Mouse (Mus musculus) neural tube, embryonic 12.5 days (tissue): ENCODE measurements around the gene Nipsnap3b. TPM values are rescaled to one million over a fixed set of nuclear protein-coding genes. Genes with fewer than 3 reads are reported as not detected.

ENCODE experiments used
- ATAC-seq: fragments of 200-750 bp; cut with Nextera tagmentation; 2 replicates; pipeline ENCODE4 v1.8.0; 2017; ENCODE audit warnings: low read depth, mild to moderate bottlenecking, moderate TSS enrichment, moderate library complexity; ENCODE audit not compliant: low FRiP score
- H3K27ac ChIP-seq: fragments of 300-500 bp; sonication (generic); 2 replicates; pipeline ENCODE4 v1.5.1; 2016
- H3K27me3 ChIP-seq: fragments of 300-500 bp; sonication (generic); replicated peaks from 2 replicates; pipeline ENCODE4 v1.6.1; 2016; ENCODE audit warnings: mild to moderate bottlenecking
- H3K36me3 ChIP-seq: fragments of 300-500 bp; sonication (generic); 2 replicates; pipeline ENCODE4 v1.6.1; 2016; ENCODE audit warnings: mild to moderate bottlenecking
- H3K4me1 ChIP-seq: fragments of 300-500 bp; sonication (generic); 2 replicates; pipeline ENCODE4 v1.6.1; 2016
- H3K4me2 ChIP-seq: fragments of 300-500 bp; sonication (generic); replicated peaks from 2 replicates; pipeline ENCODE4 v1.6.1; 2016; ENCODE audit warnings: mild to moderate bottlenecking
- H3K4me3 ChIP-seq: fragments of 300-500 bp; sonication (generic); 2 replicates; pipeline ENCODE4 v1.5.1; 2016
- H3K9ac ChIP-seq: fragments of 300-500 bp; sonication (generic); 2 replicates; pipeline ENCODE4 v1.6.1; 2016; ENCODE audit warnings: mild to moderate bottlenecking
- H3K9me3 ChIP-seq: fragments of 300-500 bp; sonication (generic); 2 replicates; pipeline ENCODE4 v1.6.1; 2016; ENCODE audit warnings: mild to moderate bottlenecking
- WGBS: fragments of 180-500 bp; shearing (Covaris S2); methylation state at CpG from one replicate; pipeline ENCODE4 v1.1.7; 2016; 5-methylcytosine and 5-hydroxymethylcytosine counted together
- polyA plus RNA-seq: library from polyadenylated mRNA; unstranded; fragments of >200 nt; fragmentation: Nextera tagmentation; extraction: Ambion mirVana; gene quantifications from 2 replicates; pipeline ENCODE4 v1.2.1, GENCODE M21; 2016

Nipsnap3b gene
- polyA plus RNA-seq, 1 experiment from 2014 or later, result 138 TPM

DNA sequence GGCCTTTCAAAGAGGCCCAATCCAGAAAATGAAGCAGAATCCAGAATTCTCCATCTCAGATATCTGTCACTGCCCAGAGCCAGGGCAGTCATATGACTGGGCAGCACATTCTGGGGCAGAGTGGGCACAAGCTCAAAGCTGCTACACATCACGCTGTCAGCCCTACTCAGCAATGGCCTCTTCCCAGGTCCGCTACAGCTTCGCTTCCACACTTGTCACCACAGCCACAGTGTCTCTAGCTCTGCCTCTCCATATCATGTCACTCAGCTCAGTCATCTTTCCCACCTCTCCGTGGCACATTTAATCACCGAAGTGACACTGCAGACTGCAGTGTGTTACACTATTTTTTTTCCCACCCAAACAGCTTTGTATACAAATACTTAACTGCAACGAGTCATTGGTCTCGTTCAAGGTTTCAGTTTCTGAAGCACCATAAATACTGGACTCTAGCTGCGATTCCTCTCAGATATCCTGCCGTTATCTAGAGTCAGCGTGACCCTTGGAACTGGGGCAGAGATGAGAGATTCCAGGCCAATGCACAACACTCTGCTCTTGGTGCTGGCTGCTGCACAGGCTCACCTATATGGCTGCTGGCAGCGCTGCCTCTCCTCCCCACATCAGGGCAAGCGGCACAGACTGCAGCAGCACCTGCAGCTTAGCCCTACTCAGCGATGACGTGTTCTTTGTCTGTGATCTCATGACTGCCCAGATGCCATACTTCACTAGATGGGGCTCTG, 11.7 kb downstream of the Nipsnap3b start:
- Histone ChIP-seq H3K4me2 (no peak overlapping the region), H3K27me3 (no peaks in the 10 kb centered on the region), H3K9ac (no peak overlapping the region), H3K27ac (no peak overlapping the region), H3K9me3 (no peaks in the 10 kb centered on the region), H3K4me3 (no peak overlapping the region), H3K36me3 (peaks cover 34% of the 10 kb centered on the region), H3K4me1 (no peaks in the 10 kb centered on the region)
- 96% methylated on average over 14 of the region's 14 CpGs for WGBS
- ATAC-seq, result no peak

DNA sequence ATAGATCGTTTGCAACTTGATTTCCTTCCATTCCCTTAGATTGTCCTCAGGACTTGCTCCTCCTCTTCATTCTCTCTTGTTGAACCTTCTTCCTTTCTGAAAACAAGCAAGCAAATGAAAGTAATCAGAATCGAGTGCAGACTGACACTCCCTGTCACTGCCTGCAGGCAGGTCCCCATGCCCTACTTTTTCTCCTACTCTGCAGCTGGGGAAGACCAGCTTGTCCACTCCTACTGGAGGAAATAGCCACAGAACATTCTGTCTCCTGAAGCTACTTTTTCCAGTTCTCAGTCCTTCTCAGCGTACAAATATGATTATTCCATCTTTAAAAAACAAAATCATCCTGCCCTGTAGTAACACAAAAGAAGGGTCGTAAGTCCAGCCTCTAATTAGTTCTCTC, 12.7 kb downstream of the Nipsnap3b start:
- ATAC-seq, result no peak
- no peak overlapping the region for H3K9ac ChIP-seq
- peaks cover 27% of the 10 kb centered on the region for H3K36me3 ChIP-seq
- H3K27ac ChIP-seq, result no peak overlapping the region
- no peak overlapping the region for H3K4me2 ChIP-seq
- 86% methylated on average over 4 of the region's 4 CpGs for WGBS
- H3K27me3 ChIP-seq, result no peaks in the 10 kb centered on the region
- H3K4me1 ChIP-seq, result no peaks in the 10 kb centered on the region
- no peaks in the 10 kb centered on the region for H3K9me3 ChIP-seq
- H3K4me3 ChIP-seq, result no peak overlapping the region

DNA sequence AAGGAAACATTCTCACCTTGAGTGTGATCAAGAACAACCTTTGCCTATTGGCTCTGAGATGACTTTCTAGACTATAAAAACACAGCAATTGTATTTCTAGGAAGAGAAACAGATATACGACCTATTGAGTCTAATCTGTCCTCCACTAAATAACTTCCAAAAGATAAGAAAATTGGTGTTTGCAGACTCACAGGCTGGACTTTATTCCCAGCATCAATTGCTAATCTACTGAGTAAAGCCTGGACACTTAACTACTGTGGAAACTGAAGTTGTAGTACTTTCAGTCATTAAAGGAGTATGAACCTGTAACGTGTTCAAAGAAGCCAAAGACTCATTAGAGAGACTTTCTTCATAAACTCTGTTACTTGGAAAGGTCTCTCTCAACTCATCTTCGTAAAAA, 16.1 kb downstream of the Nipsnap3b start:
- Histone ChIP-seq H3K4me2 (no peak overlapping the region), H3K9ac (no peak overlapping the region), H3K4me3 (no peak overlapping the region), H3K27me3 (no peaks in the 10 kb centered on the region), H3K36me3 (peaks cover 11% of the 10 kb centered on the region), H3K4me1 (peaks cover 4% of the 10 kb centered on the region; the same call in 1 of the 2 replicates), H3K27ac (no peak overlapping the region), H3K9me3 (no peaks in the 10 kb centered on the region)
- 85% methylated on average over 3 of the region's 3 CpGs for whole genome bisulfite sequencing
- no peak for ATAC-seq

DNA sequence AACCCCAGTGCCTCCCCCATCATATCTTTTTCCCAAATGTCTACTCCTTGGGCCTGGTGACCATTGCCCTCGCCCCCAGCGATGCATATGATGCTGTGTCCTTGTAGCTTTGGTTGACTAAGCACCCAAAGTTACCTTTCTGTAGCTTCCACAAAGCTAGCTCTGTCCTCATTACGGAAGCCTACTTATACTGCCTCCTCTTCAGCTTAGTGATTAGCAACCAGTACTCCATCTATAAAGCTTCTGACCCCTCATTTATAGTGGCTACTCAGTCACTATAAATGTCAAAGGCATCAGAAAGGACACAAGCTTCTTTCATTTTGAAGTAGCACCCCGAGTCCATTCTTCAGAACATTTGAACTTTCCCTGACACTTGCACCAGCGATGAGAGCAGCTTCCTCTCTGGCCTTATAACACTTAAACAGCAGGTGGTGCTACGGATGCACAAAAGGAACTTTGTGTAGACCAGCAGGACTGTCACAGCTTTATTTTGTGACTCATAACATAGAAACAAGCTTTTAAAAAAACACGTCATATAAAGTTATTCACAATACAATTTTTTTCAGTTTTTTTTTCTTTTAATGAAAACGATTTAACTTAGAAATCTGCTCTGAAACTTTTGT, 18.8 kb downstream of the Nipsnap3b start:
- peak; percentile 50; the same call in 1 of the 2 replicates for ATAC-seq
- H3K4me1 ChIP-seq, result peaks cover 4% of the 10 kb centered on the region; the same call in 1 of the 2 replicates
- H3K36me3 ChIP-seq, result peaks cover 4% of the 10 kb centered on the region; the same call in 1 of the 2 replicates
- H3K4me3 ChIP-seq, result no peak overlapping the region
- no peaks in the 10 kb centered on the region for H3K9me3 ChIP-seq
- no peak overlapping the region for H3K4me2 ChIP-seq
- H3K27me3 ChIP-seq, result no peaks in the 10 kb centered on the region
- no peak overlapping the region for H3K9ac ChIP-seq
- WGBS, result 12% methylated on average over 8 of the region's 8 CpGs
- no peak overlapping the region for H3K27ac ChIP-seq

DNA sequence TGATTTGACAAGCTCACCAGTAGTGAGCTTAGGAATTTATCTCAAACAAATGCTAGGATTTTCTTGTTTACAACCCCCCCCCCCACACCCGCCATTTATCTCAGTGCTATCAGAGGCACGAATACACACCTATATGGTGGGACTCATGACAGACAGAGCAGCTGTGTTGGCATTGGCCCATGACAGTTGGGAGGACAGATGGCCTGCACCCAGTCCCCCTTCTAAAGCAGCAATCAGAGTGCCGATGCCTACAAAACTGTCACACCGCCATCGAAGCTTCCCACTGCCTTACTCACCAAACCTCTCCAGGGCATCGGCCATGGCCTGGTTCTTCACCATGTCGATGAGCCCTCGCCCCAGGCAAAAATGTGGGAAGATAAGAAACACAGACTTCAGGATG, 32.1 kb downstream of the Nipsnap3b start:
- peaks cover 14% of the 10 kb centered on the region; the same call in 1 of the 2 replicates for H3K36me3 ChIP-seq
- H3K27ac ChIP-seq, result no peak overlapping the region
- ATAC-seq, result no peak
- no peaks in the 10 kb centered on the region for H3K9me3 ChIP-seq
- H3K4me1 ChIP-seq, result peaks cover 4% of the 10 kb centered on the region; the same call in 1 of the 2 replicates
- WGBS, result 92% methylated on average over 8 of the region's 8 CpGs
- H3K27me3 ChIP-seq, result no peaks in the 10 kb centered on the region
- H3K4me3 ChIP-seq, result no peak overlapping the region
- no peak overlapping the region for H3K4me2 ChIP-seq
- no peak overlapping the region for H3K9ac ChIP-seq

DNA sequence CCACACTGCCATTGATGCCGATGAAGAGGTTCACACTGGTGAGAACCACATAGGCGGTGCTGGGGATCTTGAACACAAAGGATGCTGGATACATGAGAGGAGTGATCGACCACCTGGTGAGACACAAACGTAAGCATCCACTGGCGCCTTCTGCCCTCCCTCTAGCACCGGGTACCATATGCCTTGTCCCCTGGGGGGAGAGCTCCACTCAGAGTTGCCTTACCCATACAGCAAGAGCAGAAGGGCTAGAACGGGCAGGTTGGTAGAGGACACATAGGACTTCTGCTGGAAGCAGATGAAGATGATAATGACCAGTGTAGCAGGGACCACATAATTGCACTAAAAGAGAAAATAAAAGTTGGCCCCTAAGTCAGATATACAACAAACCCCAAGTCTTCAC, 34.1 kb downstream of the Nipsnap3b start:
- Histone ChIP-seq H3K4me3 (no peak overlapping the region), H3K9me3 (no peaks in the 10 kb centered on the region), H3K9ac (no peak overlapping the region), H3K4me1 (peaks cover 4% of the 10 kb centered on the region; the same call in 1 of the 2 replicates), H3K27ac (no peak overlapping the region), H3K27me3 (no peaks in the 10 kb centered on the region), H3K36me3 (peaks cover 19% of the 10 kb centered on the region; the same call in 1 of the 2 replicates), H3K4me2 (no peak overlapping the region)
- WGBS, result 77% methylated on average over 7 of the region's 7 CpGs
- peak; percentile 38 for ATAC-seq

DNA sequence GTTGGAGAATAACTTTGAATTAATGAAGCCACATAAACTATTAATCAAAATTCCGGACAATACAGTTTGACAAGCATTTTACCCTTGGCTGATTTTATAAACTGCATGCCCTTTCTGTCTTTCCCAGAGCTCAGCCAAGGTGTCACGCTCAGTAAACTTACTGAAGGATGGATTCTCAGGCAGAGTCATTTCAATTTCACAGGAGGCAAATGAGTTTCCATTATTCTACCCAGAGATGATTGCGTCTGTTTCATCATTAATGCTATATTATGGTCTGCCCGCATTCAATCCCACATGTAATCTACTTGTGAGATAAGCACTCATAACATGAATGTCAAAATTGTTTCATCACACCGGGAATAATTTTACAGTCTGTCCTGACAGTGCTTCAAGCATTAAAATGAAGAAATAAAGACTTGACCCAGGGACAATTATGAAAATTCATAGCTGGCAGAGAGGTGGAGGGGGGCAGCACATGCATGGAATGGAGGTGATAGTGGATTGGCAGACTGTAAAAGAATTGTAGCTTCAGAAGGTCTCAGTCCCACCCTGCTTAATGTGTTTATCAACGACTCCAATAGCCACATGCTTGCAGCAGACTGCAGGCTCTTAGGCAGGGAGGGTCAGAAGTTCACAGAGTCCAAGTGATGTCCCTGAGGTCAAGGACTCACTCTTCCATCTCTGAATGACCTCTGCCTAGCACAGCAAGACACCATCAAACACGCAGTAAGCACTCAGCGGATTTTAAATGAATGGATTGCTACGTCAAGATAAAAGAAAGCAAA, 34.8 kb downstream of the Nipsnap3b start:
- Histone ChIP-seq H3K9ac (no peak overlapping the region), H3K4me3 (no peak overlapping the region), H3K27me3 (no peaks in the 10 kb centered on the region), H3K36me3 (peaks cover 16% of the 10 kb centered on the region; the same call in 1 of the 2 replicates), H3K4me1 (peaks cover 4% of the 10 kb centered on the region; the same call in 1 of the 2 replicates), H3K4me2 (no peak overlapping the region), H3K27ac (no peak overlapping the region), H3K9me3 (no peaks in the 10 kb centered on the region)
- 56% methylated on average over 9 of the region's 9 CpGs for WGBS
- peak; percentile 67 for ATAC-seq

DNA sequence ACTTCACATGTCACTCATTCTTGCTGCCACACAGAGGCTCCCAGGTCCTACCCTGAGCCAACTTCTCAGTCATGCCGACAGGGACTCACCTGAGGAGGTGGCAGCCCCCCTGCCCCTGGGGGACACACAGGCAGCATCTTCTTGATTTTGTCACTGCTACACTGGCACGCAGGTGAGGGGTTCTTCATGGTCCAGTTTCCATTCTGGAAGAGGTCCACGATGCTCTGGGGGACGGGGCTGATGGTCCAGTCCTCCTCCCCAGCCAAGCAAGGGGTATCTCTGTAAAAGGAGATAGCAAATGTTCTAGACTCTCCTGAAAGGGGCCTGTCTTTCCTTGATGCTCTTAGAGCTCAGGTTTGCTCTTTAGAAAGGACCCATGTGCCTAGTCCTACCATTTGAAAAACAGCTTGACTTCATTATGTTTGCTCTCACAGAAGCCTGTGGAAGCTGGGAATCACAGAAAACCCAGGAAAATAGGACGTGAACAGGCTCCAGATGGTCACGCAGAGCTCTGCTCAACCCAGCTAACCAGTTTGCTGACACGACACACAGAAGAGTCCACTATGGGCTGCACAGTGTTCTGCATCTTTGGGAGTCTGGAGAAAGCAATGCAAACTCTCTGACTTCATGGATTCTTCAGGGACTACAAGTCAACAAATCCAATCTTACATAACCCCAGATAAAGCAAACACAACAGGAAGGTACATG, 50.8 kb downstream of the Nipsnap3b start:
- H3K4me2 ChIP-seq, result no peak overlapping the region
- no peaks in the 10 kb centered on the region for H3K4me1 ChIP-seq
- no peaks in the 10 kb centered on the region for H3K27me3 ChIP-seq
- 88% methylated on average over 7 of the region's 7 CpGs for WGBS
- no peak for ATAC-seq
- H3K27ac ChIP-seq, result no peak overlapping the region
- H3K9me3 ChIP-seq, result no peaks in the 10 kb centered on the region
- H3K36me3 ChIP-seq, result peaks cover 31% of the 10 kb centered on the region
- H3K9ac ChIP-seq, result no peak overlapping the region
- H3K4me3 ChIP-seq, result no peak overlapping the region

Other genes starting within 250 kb of the Nipsnap3b start
- not detected in 2 replicates for gene Olfr275, start 197.3 kb upstream of the Nipsnap3b start, polyA plus RNA-seq
- gene Olfr273, start 152.6 kb upstream of the Nipsnap3b start, polyA plus RNA-seq, result not detected in 2 replicates
- gene Olfr272, start 92.7 kb upstream of the Nipsnap3b start, polyA plus RNA-seq, result not detected in 2 replicates
- not detected in 2 replicates for gene Olfr270, start 47.3 kb upstream of the Nipsnap3b start, polyA plus RNA-seq
- not detected in 2 replicates for gene Nipsnap3a, start 22.6 kb upstream of the Nipsnap3b start, polyA plus RNA-seq
- gene Abca1, start 148.0 kb downstream of the Nipsnap3b start, polyA plus RNA-seq, result 8.5 and 9.3 TPM in 2 replicates